Mouse (Mus musculus): ENCODE measurements around the gene Nek8. TPM values are rescaled to one million over a fixed set of nuclear protein-coding genes. Genes with fewer than 3 reads are reported as not detected.

The Nek8 gene
- polyA plus RNA-seq, 1 experiment from 2014 or later, result 10.2 TPM

GRCm38 (mm10) chr11:78205361-78206206, 29.1 kb upstream of the Nek8 start:
- Histone ChIP-seq H3K27me3 (ENCODE audit: control insufficient read depth, insufficient read depth, low read depth, low read length) (no peaks in the 10 kb centered on the region), H3K27ac (ENCODE audit: low read length) (no peak overlapping the region), H3K36me3 (ENCODE audit: control insufficient read depth, insufficient read depth) (peaks cover 33% of the 10 kb centered on the region), H3K4me3 (ENCODE audit: low read depth, low read length) (no peak overlapping the region), H3K9me3 (replicated peaks; ENCODE audit: control insufficient read depth, low read length) (no peaks in the 10 kb centered on the region), H3K4me2 (ENCODE audit: low read depth, low read length) (no peak overlapping the region), H3K9ac (ENCODE audit: low read depth, low read length) (no peak overlapping the region), H3K4me1 (ENCODE audit: control insufficient read depth, low read depth, low read length) (no peaks in the 10 kb centered on the region)
- 66% methylated on average over 13 of the region's 13 CpGs for WGBS (ENCODE audit: insufficient replicate concordance)
- ATAC-seq (ENCODE audit: low read depth), result no peak

DNA sequence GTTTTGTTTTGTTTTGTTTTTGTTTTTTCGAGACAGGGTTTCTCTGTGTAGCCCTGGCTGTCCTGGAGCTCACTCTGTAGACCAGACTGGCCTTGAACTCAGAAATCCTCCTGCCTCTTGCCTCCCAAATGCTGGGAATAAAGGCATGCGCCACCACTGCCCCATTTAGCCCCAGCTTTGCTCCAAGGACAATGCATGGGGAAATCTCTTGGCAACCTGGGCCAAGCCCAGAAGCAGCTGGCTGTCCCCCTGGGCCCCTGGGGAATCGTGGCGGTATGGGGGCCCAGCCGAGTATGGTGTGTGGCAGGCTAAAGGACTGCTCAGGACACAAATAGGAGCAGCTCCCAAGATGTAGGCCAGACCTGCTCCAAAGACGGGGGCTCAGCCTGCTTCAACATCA, 27.8 kb upstream of the Nek8 start:
- Histone ChIP-seq H3K4me1 (ENCODE audit: control insufficient read depth, low read depth, low read length) (no peaks in the 10 kb centered on the region), H3K27ac (ENCODE audit: low read length) (no peak overlapping the region), H3K9me3 (replicated peaks; ENCODE audit: control insufficient read depth, low read length) (no peaks in the 10 kb centered on the region), H3K27me3 (ENCODE audit: control insufficient read depth, insufficient read depth, low read depth, low read length) (no peaks in the 10 kb centered on the region), H3K4me2 (ENCODE audit: low read depth, low read length) (no peak overlapping the region), H3K9ac (ENCODE audit: low read depth, low read length) (no peak overlapping the region), H3K4me3 (ENCODE audit: low read depth, low read length) (no peak overlapping the region), H3K36me3 (ENCODE audit: control insufficient read depth, insufficient read depth) (peaks cover 28% of the 10 kb centered on the region)
- no peak for ATAC-seq (ENCODE audit: low read depth)
- WGBS (ENCODE audit: insufficient replicate concordance), result 71% methylated on average over 6 of the region's 6 CpGs

- Histone ChIP-seq H3K4me3 (ENCODE audit: low read depth, low read length) (no peak overlapping the region), H3K27me3 (ENCODE audit: control insufficient read depth, insufficient read depth, low read depth, low read length) (no peaks in the 10 kb centered on the region), H3K9me3 (replicated peaks; ENCODE audit: control insufficient read depth, low read length) (no peaks in the 10 kb centered on the region), H3K36me3 (ENCODE audit: control insufficient read depth, insufficient read depth) (peaks cover 10% of the 10 kb centered on the region), H3K4me1 (ENCODE audit: control insufficient read depth, low read depth, low read length) (no peaks in the 10 kb centered on the region), H3K27ac (ENCODE audit: low read length) (no peak overlapping the region), H3K4me2 (ENCODE audit: low read depth, low read length) (no peak overlapping the region), H3K9ac (ENCODE audit: low read depth, low read length) (no peak overlapping the region)
- ATAC-seq (ENCODE audit: low read depth), result no peak
- WGBS (ENCODE audit: insufficient replicate concordance), result 67% methylated on average over 3 of the region's 3 CpGs
Observed at GRCm38 (mm10) chr11:78202372-78202771, 25.9 kb upstream of the Nek8 start.

DNA sequence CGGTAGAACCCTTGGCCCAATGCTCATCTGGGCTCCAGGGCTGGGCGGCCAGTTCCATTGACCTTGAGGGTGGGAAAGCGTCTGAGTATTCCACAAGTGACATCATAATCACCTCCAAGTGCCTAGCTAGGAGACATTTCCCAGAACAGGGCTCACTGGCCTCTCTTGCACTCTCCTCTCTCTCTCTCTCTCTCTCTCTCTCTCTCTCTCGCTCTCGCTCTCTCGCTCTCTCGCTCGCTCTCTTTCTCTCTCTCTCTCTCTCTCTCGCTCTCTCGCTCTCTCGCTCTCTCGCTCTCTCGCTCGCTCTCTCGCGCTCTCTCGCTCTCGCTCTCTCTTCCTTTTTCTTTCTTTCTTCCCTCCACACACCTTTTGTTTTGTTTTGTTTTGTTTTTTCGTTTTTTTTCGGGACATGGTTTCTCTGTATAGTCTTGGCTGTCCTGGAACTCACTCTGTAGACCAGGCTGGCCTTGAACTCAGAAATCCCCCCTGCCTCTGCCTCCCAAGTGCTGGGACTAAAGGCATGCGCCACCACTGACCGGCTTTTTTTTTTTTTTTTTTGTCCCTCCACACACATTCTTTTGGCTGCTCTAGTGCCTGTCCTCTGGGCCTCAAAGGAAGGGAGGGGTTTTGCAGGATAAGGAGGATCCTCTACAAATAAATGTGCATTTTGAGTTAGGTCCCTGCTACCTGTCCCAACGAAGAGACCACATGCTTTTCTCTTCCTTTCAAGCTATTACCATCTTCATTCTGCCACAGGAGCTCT, 18.8 kb upstream of the Nek8 start:
- peak overlapping the region; percentile 88 for H3K4me2 ChIP-seq (ENCODE audit: low read depth, low read length)
- no peaks in the 10 kb centered on the region for H3K9me3 ChIP-seq (replicated peaks; ENCODE audit: control insufficient read depth, low read length)
- H3K4me3 ChIP-seq (ENCODE audit: low read depth, low read length), result peak overlapping the region; percentile 68
- WGBS (ENCODE audit: insufficient replicate concordance), result 61% methylated on average over 23 of the region's 23 CpGs
- H3K36me3 ChIP-seq (ENCODE audit: control insufficient read depth, insufficient read depth), result no peaks in the 10 kb centered on the region
- peaks cover 13% of the 10 kb centered on the region for H3K4me1 ChIP-seq (ENCODE audit: control insufficient read depth, low read depth, low read length)
- peaks cover 15% of the 10 kb centered on the region for H3K27me3 ChIP-seq (ENCODE audit: control insufficient read depth, insufficient read depth, low read depth, low read length)
- H3K27ac ChIP-seq (ENCODE audit: low read length), result no peak overlapping the region
- peak overlapping the region; percentile 61 for H3K9ac ChIP-seq (ENCODE audit: low read depth, low read length)
- ATAC-seq (ENCODE audit: low read depth), result no peak

DNA sequence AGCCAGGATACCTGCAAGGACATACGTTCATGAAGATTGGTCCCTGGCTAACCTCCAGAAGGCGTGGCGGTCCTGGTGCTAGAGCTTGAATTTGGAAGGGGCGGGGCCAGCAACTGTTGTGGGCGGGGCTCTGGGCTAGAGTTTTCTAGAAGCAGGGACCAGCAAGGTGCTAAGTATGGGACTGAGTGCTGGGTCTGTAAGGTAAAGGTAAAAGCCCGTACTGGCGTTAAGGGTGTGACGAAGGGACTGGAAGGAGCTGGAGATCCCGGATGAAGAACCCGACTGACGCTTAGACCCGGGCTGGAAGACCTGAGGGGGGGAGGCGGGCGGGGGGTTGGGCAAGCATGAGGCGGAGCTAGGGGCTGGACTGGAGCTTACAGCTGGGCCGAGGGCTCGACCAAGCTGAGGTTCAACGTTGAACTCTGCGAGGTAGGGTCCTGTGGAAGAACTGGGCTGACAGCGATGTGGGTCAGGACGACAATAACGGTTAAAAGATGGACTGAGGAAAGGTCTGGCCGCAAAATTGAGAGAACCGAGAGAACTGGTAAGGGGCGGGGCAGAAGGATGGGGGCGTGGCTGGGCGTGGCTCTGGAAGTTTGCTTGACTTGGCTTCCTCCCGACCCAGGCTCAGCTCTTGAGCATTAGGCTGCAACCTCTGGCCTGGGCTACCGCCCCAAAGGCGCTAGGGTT, 18.1 kb upstream of the Nek8 start:
- ATAC-seq (ENCODE audit: low read depth), result peak; percentile 76
- Histone ChIP-seq H3K9me3 (replicated peaks; ENCODE audit: control insufficient read depth, low read length) (no peaks in the 10 kb centered on the region), H3K27ac (ENCODE audit: low read length) (no peak overlapping the region), H3K27me3 (ENCODE audit: control insufficient read depth, insufficient read depth, low read depth, low read length) (peaks cover 22% of the 10 kb centered on the region), H3K36me3 (ENCODE audit: control insufficient read depth, insufficient read depth) (no peaks in the 10 kb centered on the region), H3K4me2 (ENCODE audit: low read depth, low read length) (peak overlapping the region; percentile 88), H3K9ac (ENCODE audit: low read depth, low read length) (peak overlapping the region; percentile 61), H3K4me3 (ENCODE audit: low read depth, low read length) (peak overlapping the region; percentile 68), H3K4me1 (ENCODE audit: control insufficient read depth, low read depth, low read length) (peaks cover 13% of the 10 kb centered on the region)
- WGBS (ENCODE audit: insufficient replicate concordance), result 1% methylated on average over 30 of the region's 30 CpGs

DNA sequence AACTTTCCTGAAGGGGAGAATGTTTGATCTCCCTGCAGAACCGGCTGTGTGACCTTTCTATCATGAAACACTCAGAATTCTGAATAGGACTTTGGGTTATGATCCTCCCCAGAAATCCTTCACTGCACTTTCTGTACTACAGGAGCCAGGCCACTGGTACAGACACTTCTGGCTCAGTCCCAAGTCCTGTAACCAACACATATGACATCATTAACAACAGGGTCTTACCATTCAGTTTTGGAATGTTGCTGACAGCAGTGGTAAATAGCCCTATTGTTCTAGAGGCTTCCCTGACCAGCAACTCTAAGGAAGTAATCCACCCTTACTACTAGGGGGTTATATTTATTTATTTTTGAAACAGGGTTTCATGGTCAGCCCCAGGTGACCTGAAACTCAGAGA, 16.6 kb upstream of the Nek8 start, which contains the start of gene Proca1:
Gene Proca1, plus strand, starts transcription at position 280 of the 400 bp plus-strand sequence.
- Histone ChIP-seq H3K4me3 (ENCODE audit: low read depth, low read length) (peak within 1 kb of the TSS; percentile 68), H3K27ac (ENCODE audit: low read length) (no peak within 1 kb of the TSS), H3K4me1 (ENCODE audit: control insufficient read depth, low read depth, low read length) (peaks cover 13% of the 10 kb centered on the region), H3K27me3 (ENCODE audit: control insufficient read depth, insufficient read depth, low read depth, low read length) (peaks cover 37% of the 10 kb centered on the region), H3K9ac (ENCODE audit: low read depth, low read length) (no peak within 1 kb of the TSS), H3K9me3 (replicated peaks; ENCODE audit: control insufficient read depth, low read length) (no peaks in the 10 kb centered on the region), H3K4me2 (ENCODE audit: low read depth, low read length) (peak within 1 kb of the TSS; percentile 88; the same call in 1 of the 2 replicates), H3K36me3 (ENCODE audit: control insufficient read depth, insufficient read depth) (no peaks in the 10 kb centered on the region)
- ATAC-seq (ENCODE audit: low read depth), result no peak
- WGBS (ENCODE audit: insufficient replicate concordance), result 65% methylated on average over 1 of the region's 1 CpGs

- WGBS (ENCODE audit: insufficient replicate concordance), result 48% methylated on average over 6 of the region's 6 CpGs
- Histone ChIP-seq H3K4me1 (ENCODE audit: control insufficient read depth, low read depth, low read length) (peaks cover 11% of the 10 kb centered on the region), H3K4me2 (ENCODE audit: low read depth, low read length) (peak overlapping the region; percentile 54; the same call in 1 of the 2 replicates), H3K27me3 (ENCODE audit: control insufficient read depth, insufficient read depth, low read depth, low read length) (peaks cover 56% of the 10 kb centered on the region), H3K36me3 (ENCODE audit: control insufficient read depth, insufficient read depth) (no peaks in the 10 kb centered on the region), H3K9me3 (replicated peaks; ENCODE audit: control insufficient read depth, low read length) (no peaks in the 10 kb centered on the region), H3K4me3 (ENCODE audit: low read depth, low read length) (peak overlapping the region; percentile 59; the same call in 1 of the 2 replicates), H3K9ac (ENCODE audit: low read depth, low read length) (no peak overlapping the region), H3K27ac (ENCODE audit: low read length) (no peak overlapping the region)
- ATAC-seq (ENCODE audit: low read depth), result no peak
Observed at GRCm38 (mm10) chr11:78190041-78190440, 13.6 kb upstream of the Nek8 start.

DNA sequence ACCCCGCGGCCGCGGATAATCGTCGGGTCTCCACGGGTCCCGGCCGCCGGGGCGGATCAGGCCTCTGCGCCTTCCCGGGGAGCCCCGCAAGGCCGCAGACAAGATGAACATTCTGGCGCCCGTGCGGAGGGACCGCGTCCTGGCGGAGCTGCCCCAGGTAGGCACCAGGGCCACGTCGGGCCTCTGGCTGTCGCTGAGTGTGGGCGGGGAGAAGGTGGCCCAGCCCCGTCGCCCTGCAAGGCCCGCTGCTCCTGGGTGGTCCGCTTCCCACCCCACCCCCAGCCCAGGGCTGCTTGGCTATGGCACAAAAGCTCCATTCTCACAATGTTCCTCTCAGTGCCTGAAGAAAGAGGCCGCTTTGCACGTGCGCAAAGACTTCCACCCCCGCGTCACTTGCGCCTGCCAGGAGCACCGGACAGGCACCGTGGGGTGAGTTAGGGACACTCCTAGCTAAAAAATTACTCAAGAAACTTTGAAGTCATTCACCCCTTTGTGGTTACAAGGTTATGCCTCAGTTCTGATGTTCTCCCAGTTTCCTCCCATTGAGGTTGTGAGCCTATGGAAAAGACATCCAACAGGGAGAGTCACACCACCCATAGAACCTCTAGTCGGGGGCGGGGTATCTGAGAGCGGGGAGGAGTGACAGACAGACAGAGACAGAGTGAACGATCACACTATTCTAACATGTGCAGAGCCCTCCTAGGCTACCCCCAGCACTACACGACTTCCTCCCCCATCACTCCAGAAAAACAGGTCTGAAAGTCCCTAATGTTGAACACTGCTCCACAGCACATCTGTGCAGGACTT, 13.0 kb upstream of the Nek8 start:
- Histone ChIP-seq H3K4me3 (ENCODE audit: low read depth, low read length) (peak overlapping the region; percentile 59), H3K9me3 (replicated peaks; ENCODE audit: control insufficient read depth, low read length) (no peaks in the 10 kb centered on the region), H3K4me1 (ENCODE audit: control insufficient read depth, low read depth, low read length) (peaks cover 5% of the 10 kb centered on the region), H3K27ac (ENCODE audit: low read length) (peak overlapping the region; percentile 61), H3K36me3 (ENCODE audit: control insufficient read depth, insufficient read depth) (no peaks in the 10 kb centered on the region), H3K27me3 (ENCODE audit: control insufficient read depth, insufficient read depth, low read depth, low read length) (peaks cover 56% of the 10 kb centered on the region), H3K4me2 (ENCODE audit: low read depth, low read length) (peak overlapping the region; percentile 54), H3K9ac (ENCODE audit: low read depth, low read length) (peak overlapping the region; percentile 62)
- peak; percentile 68 for ATAC-seq (ENCODE audit: low read depth)
- WGBS (ENCODE audit: insufficient replicate concordance), result 2% methylated on average over 42 of the region's 42 CpGs

Measured in liver, embryonic 16.5 days (tissue).